Mouse (Mus musculus) cortical plate, adult 2 months (tissue): Measurements from ENCODE around the gene Tor4a.

Source experiments
- CTCF ChIP-seq: fragments of 200-500 bp; IDR thresholded peaks from 2 replicates; pipeline ENCODE4 v1.5.1; 2011; ENCODE audit warnings: mild to moderate bottlenecking, control low read depth, low read length; ENCODE audit not compliant: insufficient read depth; ENCODE audit errors: extremely low read depth
- POLR2A ChIP-seq: fragments of 200-500 bp; IDR thresholded peaks from 2 replicates; pipeline ENCODE4 v1.6.1; 2011; ENCODE audit warnings: mild to moderate bottlenecking, low read length, control low read depth; ENCODE audit not compliant: insufficient read depth; ENCODE audit errors: extremely low read depth

DNA sequence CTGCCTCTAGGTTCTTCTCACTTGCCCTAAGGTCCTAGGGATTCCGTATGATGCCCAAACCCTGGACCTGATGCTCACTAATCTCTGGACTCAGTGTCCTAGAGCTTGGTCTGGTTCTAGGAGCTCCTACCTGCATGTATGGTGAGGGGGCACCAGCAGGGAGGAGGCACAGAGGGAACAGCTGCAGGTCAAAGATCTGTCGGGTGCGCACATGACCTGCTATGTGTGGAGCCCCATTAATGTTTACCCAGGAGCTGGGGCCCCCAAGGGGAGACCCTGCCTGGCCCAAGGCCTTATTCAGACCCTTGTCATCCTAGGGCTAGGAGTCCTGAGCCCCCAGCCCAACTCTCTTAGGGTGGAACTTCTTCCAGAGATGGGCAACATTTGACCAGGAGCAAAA, 37.4 kb upstream of the Tor4a start, which contains the start of gene Slc34a3:
- TF ChIP-seq CTCF (no peak), POLR2A (no peak)
